Mouse (Mus musculus) embryonic facial prominence, embryonic 11.5 days (tissue): Measurements from ENCODE around the gene Clic5. TPM values are rescaled to one million over a fixed set of nuclear protein-coding genes. Genes with fewer than 3 reads are reported as not detected.

ENCODE experiments used
- ATAC-seq: fragments of 200-750 bp; cut with Nextera tagmentation; replicated peaks from 2 replicates; pipeline ENCODE4 v1.8.0; 2017; ENCODE audit warnings: low read depth; ENCODE audit not compliant: insufficient number of reproducible peaks, low FRiP score, low TSS enrichment
- DNase-seq: peaks from one replicate; pipeline ENCODE4 v3.0.0-alpha.2; 2015; ENCODE audit warnings: low spot score
- H3K27ac ChIP-seq: fragments of 300-500 bp; sonication (generic); replicated peaks from 2 replicates; pipeline ENCODE4 v1.5.1; 2014; ENCODE audit warnings: mild to moderate bottlenecking, low read depth, low read length, control low read depth
- H3K27me3 ChIP-seq: fragments of 300-500 bp; sonication (generic); 2 replicates; pipeline ENCODE4 v1.6.1; 2014; ENCODE audit warnings: mild to moderate bottlenecking, low read length, moderate library complexity, mixed read lengths; ENCODE audit not compliant: control insufficient read depth, insufficient read depth
- H3K36me3 ChIP-seq: fragments of 300-500 bp; sonication (generic); replicated peaks from 2 replicates; pipeline ENCODE4 v1.6.1; 2014; ENCODE audit warnings: low read depth, mild to moderate bottlenecking, low read length, moderate library complexity, mixed read lengths; ENCODE audit not compliant: control insufficient read depth, insufficient read depth
- H3K4me1 ChIP-seq: fragments of 300-500 bp; sonication (generic); 2 replicates; pipeline ENCODE4 v1.6.1; 2014; ENCODE audit warnings: low read length, mixed read lengths; ENCODE audit not compliant: control insufficient read depth, insufficient read depth
- H3K4me2 ChIP-seq: fragments of 300-500 bp; sonication (generic); 2 replicates; pipeline ENCODE4 v1.6.1; 2014; ENCODE audit warnings: low read depth, mild to moderate bottlenecking, control low read depth, low read length, moderate library complexity
- H3K4me3 ChIP-seq: fragments of 300-500 bp; sonication (generic); 2 replicates; pipeline ENCODE4 v1.5.1; 2014; ENCODE audit warnings: low read depth, low read length, control low read depth
- H3K9ac ChIP-seq: fragments of 300-500 bp; sonication (generic); replicated peaks from 2 replicates; pipeline ENCODE4 v1.6.1; 2014; ENCODE audit warnings: mild to moderate bottlenecking, control low read depth, low read length
- H3K9me3 ChIP-seq: fragments of 300-500 bp; sonication (generic); replicated peaks from 2 replicates; pipeline ENCODE4 v1.6.1; 2016; ENCODE audit warnings: mild to moderate bottlenecking, low read length, inconsistent platforms, mixed read lengths; ENCODE audit not compliant: control insufficient read depth
- WGBS: fragments of 180-500 bp; shearing (Covaris S2); extraction: QIAGEN DNeasy Blood & Tissue Kit; methylation state at CpG from one replicate; pipeline ENCODE4 v1.1.7; 2014; 5-methylcytosine and 5-hydroxymethylcytosine counted together
- polyA plus RNA-seq: library from polyadenylated mRNA; unstranded; fragments of >200 nt; fragmentation: Nextera tagmentation; extraction: Ambion mirVana; gene quantifications from 2 replicates; pipeline ENCODE4 v1.2.1, GENCODE M21; 2014

Gene Clic5
- polyA plus RNA-seq, 1 experiment from 2014 or later: 0.32 TPM

GRCm38 (mm10) chr17:44199158-44199557 lies 10.8 kb downstream of the Clic5 start:
- Histone ChIP-seq H3K27ac (no peak overlapping the region), H3K4me1 (no peaks in the 10 kb centered on the region), H3K9me3 (no peaks in the 10 kb centered on the region), H3K36me3 (no peaks in the 10 kb centered on the region), H3K4me3 (no peak overlapping the region), H3K4me2 (no peak overlapping the region), H3K9ac (no peak overlapping the region), H3K27me3 (no peaks in the 10 kb centered on the region)
- DNase-seq: no peak
- ATAC-seq: no peak
- WGBS: 74% methylated on average over 4 of the region's 4 CpGs

DNA sequence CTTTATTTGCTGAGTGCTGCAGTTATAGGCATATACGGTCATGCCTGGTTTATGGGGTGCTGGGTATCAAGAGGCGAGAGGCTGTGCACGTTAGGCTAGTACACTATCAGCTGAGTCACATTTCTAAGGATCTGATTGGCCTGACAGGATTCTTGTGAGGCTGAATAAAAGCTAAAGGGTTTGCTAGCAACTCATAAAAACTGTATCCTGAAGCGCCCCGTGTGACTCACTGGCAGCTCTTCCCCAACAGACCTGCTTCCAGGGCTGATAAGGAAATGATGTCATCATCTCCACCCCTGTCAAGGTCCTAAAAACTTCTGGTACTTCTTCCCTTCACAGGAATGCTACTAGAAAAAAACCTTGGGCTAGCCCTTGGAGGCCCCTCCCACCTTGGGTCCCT lies 14.6 kb downstream of the Clic5 start:
- no peak overlapping the region for H3K9ac ChIP-seq
- H3K9me3 ChIP-seq: no peaks in the 10 kb centered on the region
- no peaks in the 10 kb centered on the region for H3K4me1 ChIP-seq
- H3K27ac ChIP-seq: no peak overlapping the region
- ATAC-seq (no peak), DNase-seq (no peak)
- H3K36me3 ChIP-seq: no peaks in the 10 kb centered on the region
- no peak overlapping the region for H3K4me3 ChIP-seq
- H3K4me2 ChIP-seq: no peak overlapping the region
- no peaks in the 10 kb centered on the region for H3K27me3 ChIP-seq
- 90% methylated on average over 5 of the region's 5 CpGs for WGBS

DNA sequence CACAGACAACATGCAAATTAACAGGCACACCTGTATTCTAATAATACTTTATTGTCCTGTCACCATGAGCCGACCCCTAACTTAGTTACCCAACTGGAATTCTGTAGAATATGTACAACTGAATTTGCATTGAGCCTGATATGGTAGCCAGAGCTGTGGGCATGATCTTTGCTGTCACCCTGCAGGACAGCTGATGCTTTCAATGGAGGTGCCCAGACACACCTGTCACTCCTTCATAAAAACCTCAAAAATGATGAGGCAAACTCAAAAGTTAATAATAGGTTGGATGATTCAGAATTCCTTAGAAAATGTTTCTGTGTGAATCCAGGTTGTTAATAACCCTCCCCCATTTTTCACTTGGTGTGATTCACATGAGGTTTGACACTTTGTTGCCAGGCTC lies 16.4 kb downstream of the Clic5 start:
- no peak overlapping the region for H3K4me2 ChIP-seq
- H3K9me3 ChIP-seq: no peaks in the 10 kb centered on the region
- no peak for DNase-seq
- no peaks in the 10 kb centered on the region for H3K4me1 ChIP-seq
- H3K36me3 ChIP-seq: no peaks in the 10 kb centered on the region
- no peaks in the 10 kb centered on the region for H3K27me3 ChIP-seq
- no peak for ATAC-seq
- no peak overlapping the region for H3K4me3 ChIP-seq
- 88% methylated on average over 1 of the region's 1 CpGs for WGBS
- H3K9ac ChIP-seq: no peak overlapping the region
- H3K27ac ChIP-seq: no peak overlapping the region

GRCm38 (mm10) chr17:44205562-44205961 lies 17.2 kb downstream of the Clic5 start:
- H3K4me1 ChIP-seq: no peaks in the 10 kb centered on the region
- H3K9me3 ChIP-seq: no peaks in the 10 kb centered on the region
- WGBS: 73% methylated on average over 3 of the region's 3 CpGs
- no peaks in the 10 kb centered on the region for H3K36me3 ChIP-seq
- no peak overlapping the region for H3K4me2 ChIP-seq
- no peak overlapping the region for H3K4me3 ChIP-seq
- no peaks in the 10 kb centered on the region for H3K27me3 ChIP-seq
- no peak for ATAC-seq
- no peak overlapping the region for H3K9ac ChIP-seq
- no peak overlapping the region for H3K27ac ChIP-seq
- DNase-seq: no peak

DNA sequence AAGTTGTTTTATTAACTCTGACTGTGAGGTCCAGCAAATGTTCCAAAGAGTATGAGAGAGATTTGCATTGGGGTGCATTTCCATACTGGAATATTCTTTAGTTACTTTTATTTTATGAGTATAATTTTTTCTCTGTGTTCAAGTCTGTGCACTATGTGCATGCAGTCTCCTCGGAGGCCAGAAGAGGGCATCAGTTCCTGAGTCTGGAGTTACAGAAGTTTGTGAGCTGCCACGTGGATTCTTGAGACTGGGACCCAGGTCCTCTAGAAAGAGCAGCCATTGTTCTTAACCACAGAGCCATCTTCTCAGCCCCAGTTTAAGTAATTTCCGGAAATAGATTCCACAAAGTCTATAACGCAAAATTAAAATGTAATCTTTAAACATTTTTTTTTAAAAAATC lies 20.5 kb downstream of the Clic5 start:
- Histone ChIP-seq H3K4me2 (no peak overlapping the region), H3K36me3 (no peaks in the 10 kb centered on the region), H3K27ac (no peak overlapping the region), H3K4me3 (no peak overlapping the region), H3K27me3 (no peaks in the 10 kb centered on the region), H3K4me1 (no peaks in the 10 kb centered on the region), H3K9me3 (no peaks in the 10 kb centered on the region), H3K9ac (no peak overlapping the region)
- ATAC-seq (no peak), DNase-seq (no peak)
- WGBS: 80% methylated on average over 4 of the region's 4 CpGs

DNA sequence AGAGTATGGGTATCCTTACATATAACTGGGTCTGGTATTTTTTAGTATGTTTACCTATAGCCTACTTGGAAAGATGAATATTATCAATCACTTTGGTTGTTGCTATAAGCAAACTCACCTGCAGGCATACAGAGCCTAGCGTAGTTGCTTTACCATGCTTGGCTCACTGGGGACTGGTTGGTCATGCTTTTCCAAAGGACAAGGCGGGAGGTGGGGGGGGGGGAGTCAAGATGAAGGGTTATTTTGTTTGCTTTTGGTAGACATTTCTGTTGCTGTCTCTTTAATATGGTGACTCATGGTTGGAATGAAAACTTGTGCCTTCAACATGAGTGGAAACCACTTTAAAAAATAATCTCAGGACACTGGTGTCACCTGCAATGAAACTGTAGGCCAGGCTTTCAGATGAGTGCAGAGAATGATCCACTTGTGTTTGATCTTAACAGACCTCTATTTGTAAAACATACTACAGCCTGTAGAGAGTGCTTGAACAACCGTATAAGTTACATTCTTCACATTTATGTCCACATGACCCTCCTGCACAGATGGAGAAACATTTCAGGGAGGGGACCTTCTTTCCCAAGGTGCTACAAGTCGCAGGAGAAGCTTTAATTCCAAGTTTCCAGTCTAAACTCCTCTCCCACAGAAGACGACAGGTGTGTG lies 24.7 kb downstream of the Clic5 start:
- no peak overlapping the region for H3K4me2 ChIP-seq
- H3K9ac ChIP-seq: no peak overlapping the region
- no peak overlapping the region for H3K27ac ChIP-seq
- H3K4me3 ChIP-seq: no peak overlapping the region
- H3K9me3 ChIP-seq: no peaks in the 10 kb centered on the region
- no peak for ATAC-seq
- DNase-seq: no peak
- H3K36me3 ChIP-seq: no peaks in the 10 kb centered on the region
- H3K27me3 ChIP-seq: no peaks in the 10 kb centered on the region
- WGBS: 88% methylated on average over 5 of the region's 5 CpGs
- no peaks in the 10 kb centered on the region for H3K4me1 ChIP-seq

DNA sequence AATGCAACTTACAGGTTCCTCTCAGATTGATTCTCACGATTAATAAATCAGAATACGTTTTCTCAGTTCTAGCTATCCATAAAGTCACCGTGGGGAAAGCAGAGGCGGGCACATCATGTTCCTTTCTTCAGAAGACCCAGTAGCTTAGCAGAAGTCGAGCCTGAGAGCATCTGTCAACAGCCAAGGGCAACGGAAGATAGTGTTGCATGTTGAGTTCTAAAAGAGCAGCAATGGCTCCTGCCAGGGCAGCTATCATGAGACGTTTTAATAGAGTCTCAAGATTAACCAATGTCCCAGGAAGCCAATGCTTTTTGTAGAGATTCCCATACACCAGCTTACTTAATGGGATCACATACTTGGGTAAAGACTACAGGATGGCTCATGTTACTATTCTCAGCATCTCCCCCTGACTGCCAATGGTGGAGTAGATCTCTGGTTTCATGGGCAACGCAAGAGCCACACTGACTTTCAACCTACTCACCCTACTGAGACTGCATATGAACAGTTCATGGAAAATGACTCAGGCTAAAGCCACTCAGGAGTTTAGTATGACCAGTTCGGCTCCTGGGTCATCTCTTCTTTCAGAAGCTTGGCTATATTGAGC lies 26.9 kb downstream of the Clic5 start:
- H3K27ac ChIP-seq: no peak overlapping the region
- ATAC-seq (no peak), DNase-seq (no peak)
- H3K9ac ChIP-seq: no peak overlapping the region
- H3K9me3 ChIP-seq: no peaks in the 10 kb centered on the region
- no peaks in the 10 kb centered on the region for H3K4me1 ChIP-seq
- no peaks in the 10 kb centered on the region for H3K36me3 ChIP-seq
- no peaks in the 10 kb centered on the region for H3K27me3 ChIP-seq
- no peak overlapping the region for H3K4me2 ChIP-seq
- H3K4me3 ChIP-seq: no peak overlapping the region
- 84% methylated on average over 9 of the region's 9 CpGs for WGBS

DNA sequence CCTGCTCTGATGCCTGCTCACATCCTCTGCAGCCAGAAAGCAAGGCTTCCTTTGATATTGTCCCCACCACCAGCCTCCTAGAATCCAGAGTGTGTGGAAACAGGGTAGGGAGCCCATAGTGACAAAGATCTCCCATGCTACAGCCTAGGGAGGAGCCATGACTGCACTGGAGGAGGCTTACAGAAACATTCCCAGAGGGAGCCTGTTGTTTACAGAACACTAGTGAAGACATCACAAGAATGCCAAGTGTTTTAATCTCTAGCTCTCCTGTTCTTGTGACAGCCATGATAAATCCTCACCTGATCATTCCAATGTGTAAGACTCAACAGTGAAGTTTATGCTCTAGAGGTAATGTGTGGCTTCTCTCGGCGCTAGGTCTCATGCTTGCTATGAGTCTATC lies 28.8 kb downstream of the Clic5 start:
- H3K27me3 ChIP-seq: no peaks in the 10 kb centered on the region
- ATAC-seq: no peak
- no peaks in the 10 kb centered on the region for H3K9me3 ChIP-seq
- no peak for DNase-seq
- H3K4me2 ChIP-seq: no peak overlapping the region
- no peak overlapping the region for H3K4me3 ChIP-seq
- no peak overlapping the region for H3K27ac ChIP-seq
- H3K9ac ChIP-seq: no peak overlapping the region
- no peaks in the 10 kb centered on the region for H3K36me3 ChIP-seq
- WGBS: 89% methylated on average over 2 of the region's 2 CpGs
- H3K4me1 ChIP-seq: no peaks in the 10 kb centered on the region
